Mouse (Mus musculus) large intestine, adult 2 months (tissue): ENCODE measurements around the gene Myo5c. TPM values are rescaled to one million over a fixed set of nuclear protein-coding genes. Genes with fewer than 3 reads are reported as not detected.

Experiments used
- DNase-seq: peaks from one replicate; pipeline ENCODE4 v3.0.0-alpha.2; 2012; ENCODE audit warnings: low read depth, low spot score
- WGBS: fragments of 180-500 bp; shearing (Covaris S2); methylation state at CpG from one replicate; pipeline ENCODE4 v1.1.7; 2018; 5-methylcytosine and 5-hydroxymethylcytosine counted together
- polyA plus RNA-seq: library from polyadenylated mRNA; depleted of rRNA; stranded (reverse); fragments of >200 nt; gene quantifications from 2 replicates; pipeline ENCODE4 v1.2.3, GENCODE M21; 2012; rRNA removed

Gene Myo5c
- polyA plus RNA-seq, 1 experiment: 16.3 TPM

GRCm38 (mm10) chr9:75313832-75314516, 82.2 kb downstream of the Myo5c start:
- no peak for DNase-seq
- WGBS: 1% methylated on average over 52 of the region's 52 CpGs

- DNase-seq: no peak
- WGBS: 6% methylated on average over 22 of the region's 22 CpGs
Measured at GRCm38 (mm10) chr9:75314517-75315105, 82.8 kb downstream of the Myo5c start.

- no peak for DNase-seq
- WGBS: 78% methylated on average over 3 of the region's 3 CpGs
Measured at GRCm38 (mm10) chr9:75315238-75315637, 83.4 kb downstream of the Myo5c start.

GRCm38 (mm10) chr9:75316771-75317170, 85.0 kb downstream of the Myo5c start:
- 91% methylated on average over 6 of the region's 6 CpGs for WGBS
- no peak for DNase-seq

- peak; percentile 66 for DNase-seq
- 70% methylated on average over 2 of the region's 2 CpGs for WGBS
Measured at GRCm38 (mm10) chr9:75318196-75318595, 86.4 kb downstream of the Myo5c start.

GRCm38 (mm10) chr9:75319365-75319764, 87.5 kb downstream of the Myo5c start:
- DNase-seq: no peak
- WGBS: 95% methylated on average over 3 of the region's 3 CpGs

- peak; percentile 59 for DNase-seq
Measured at GRCm38 (mm10) chr9:75322099-75322885, 90.5 kb downstream of the Myo5c start.

GRCm38 (mm10) chr9:75328047-75328446, 96.2 kb downstream of the Myo5c start:
- no peak for DNase-seq
- WGBS: 95% methylated on average over 3 of the region's 3 CpGs

More at GRCm38 (mm10) chr9:75322099-75322885, 90.5 kb downstream of the Myo5c start:
- 60% methylated on average over 13 of the region's 13 CpGs for WGBS

- WGBS: 92% methylated on average over 8 of the region's 8 CpGs
- DNase-seq: no peak
Measured at GRCm38 (mm10) chr9:75330821-75331220, 99.0 kb downstream of the Myo5c start.

GRCm38 (mm10) chr9:75334440-75334839, 102.6 kb downstream of the Myo5c start:
- no peak for DNase-seq
- WGBS: 77% methylated on average over 4 of the region's 4 CpGs

- DNase-seq: no peak
- 93% methylated on average over 6 of the region's 6 CpGs for WGBS
Measured at GRCm38 (mm10) chr9:75338016-75338415, 106.2 kb downstream of the Myo5c start.

GRCm38 (mm10) chr9:75342433-75342832, 110.6 kb downstream of the Myo5c start:
- DNase-seq: no peak
- 84% methylated on average over 4 of the region's 4 CpGs for WGBS

GRCm38 (mm10) chr9:75347458-75347857, 115.6 kb downstream of the Myo5c start, which contains the start of gene Bcl2l10:
Gene Bcl2l10 (plus strand): TSS chr9:75347758.
- 92% methylated on average over 5 of the region's 5 CpGs for WGBS
- no peak for DNase-seq

- 91% methylated on average over 17 of the region's 17 CpGs for WGBS
Measured at GRCm38 (mm10) chr9:75348066-75348465, 116.2 kb downstream of the Myo5c start.

GRCm38 (mm10) chr9:75348641-75349040, 116.8 kb downstream of the Myo5c start:
- no peak for DNase-seq
- 85% methylated on average over 3 of the region's 3 CpGs for WGBS

More at GRCm38 (mm10) chr9:75348066-75348465, 116.2 kb downstream of the Myo5c start:
- DNase-seq: no peak

GRCm38 (mm10) chr9:75353094-75353493, 121.3 kb downstream of the Myo5c start:
- DNase-seq: no peak
- WGBS: 61% methylated on average over 8 of the region's 8 CpGs

Other genes starting within 250 kb of the Myo5c start
- 9.7 and 11.3 TPM in 2 replicates for gene Arpp19, start 194.4 kb upstream of the Myo5c start, polyA plus RNA-seq
- gene Myo5a, start 161.0 kb upstream of the Myo5c start, polyA plus RNA-seq: 1.5 and 4.2 TPM in 2 replicates
- 10.3 and 10.5 TPM in 2 replicates for gene Gnb5, start 74.3 kb downstream of the Myo5c start, polyA plus RNA-seq
- gene Bcl2l10, start 115.7 kb downstream of the Myo5c start, polyA plus RNA-seq: not detected in 2 replicates
- gene Mapk6, start 178.0 kb downstream of the Myo5c start, polyA plus RNA-seq: 19.4 and 43.7 TPM in 2 replicates
- 3.9 and 4.8 TPM in 2 replicates for gene Leo1, start 209.5 kb downstream of the Myo5c start, polyA plus RNA-seq